Mouse (Mus musculus): ENCODE data around the gene Lgi4. TPM values are rescaled to one million over a fixed set of nuclear protein-coding genes. Genes with fewer than 3 reads are reported as not detected.

Lgi4 gene
- total and polyA plus RNA-seq, 2 experiments from 2014 or later: 0.98 to 1.6 TPM

DNA sequence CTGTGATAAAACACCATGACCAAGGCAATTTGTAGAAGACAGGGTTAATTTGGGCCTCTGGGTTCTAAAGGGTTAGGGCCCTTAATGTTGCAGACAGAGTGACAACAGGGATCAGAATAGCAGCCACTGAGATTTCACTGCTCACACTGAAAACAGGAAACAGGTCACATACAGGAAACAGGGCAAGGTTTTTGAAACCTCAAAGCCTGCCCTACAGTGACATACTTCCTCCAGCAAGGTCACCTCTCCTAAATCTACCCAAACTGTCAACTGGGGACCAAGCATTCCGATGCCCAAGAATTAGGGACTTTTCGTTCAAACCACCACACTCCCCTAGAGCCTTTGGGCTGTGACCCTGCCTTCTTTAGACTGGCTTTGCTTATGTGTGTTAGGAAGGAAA is 30.6 kb downstream of the Lgi4 start:
- no peaks in the 10 kb centered on the region for H3K27me3 ChIP-seq (ENCODE audit: insufficient read depth, low read length)
- no peak for DNase-seq

DNA sequence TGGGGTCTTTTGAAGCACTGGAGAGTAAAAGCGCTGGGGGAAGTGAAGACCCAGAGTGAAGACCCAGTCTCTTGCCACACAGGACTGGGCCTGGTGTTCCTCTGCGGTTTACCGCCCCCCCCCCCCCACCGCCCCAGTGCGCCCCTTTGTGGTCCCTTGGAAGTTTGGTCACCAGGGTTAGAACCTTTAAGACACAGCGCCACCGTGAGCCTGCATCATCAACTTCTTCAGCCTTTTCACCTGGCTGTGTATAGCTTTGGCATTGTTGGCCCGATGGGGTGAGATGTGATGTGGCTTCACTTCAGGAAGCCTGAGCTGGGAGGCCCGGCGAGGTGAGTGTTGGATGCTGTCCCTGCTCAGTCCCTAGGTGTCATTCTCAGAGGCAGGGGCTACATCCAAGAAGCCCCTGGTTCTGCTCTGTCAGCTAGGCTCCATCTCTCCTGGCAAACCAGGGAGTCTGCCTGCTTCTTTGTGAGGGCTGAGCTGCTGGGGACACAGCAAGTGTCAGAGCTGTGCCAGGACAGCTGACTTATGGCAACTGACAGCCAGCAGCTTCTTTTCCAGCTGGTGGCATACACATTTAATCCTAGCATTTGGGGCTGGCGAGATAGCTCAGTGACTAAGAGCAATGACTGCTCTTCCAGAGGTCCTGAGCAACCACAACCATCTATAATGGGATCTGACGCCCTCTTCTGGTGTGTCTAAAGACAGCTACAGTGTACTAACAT is 35.8 kb downstream of the Lgi4 start:
- H3K27ac ChIP-seq (ENCODE audit: low read depth, low read length): no peak overlapping the region
- ATAC-seq (no peak), DNase-seq (no peak)
- H3K27me3 ChIP-seq (ENCODE audit: insufficient read depth, low read length): no peaks in the 10 kb centered on the region
- TF ChIP-seq CTCF (IDR thresholded peaks at IDR 0.05; ENCODE audit: low read depth): peak; percentile 22; the same call in 1 of the 2 replicates
- no peak overlapping the region for H3K4me3 ChIP-seq (ENCODE audit: low read depth, low read length)
- H3K4me1 ChIP-seq (ENCODE audit: insufficient read depth): no peaks in the 10 kb centered on the region
- H3K36me3 ChIP-seq (ENCODE audit: insufficient read depth): no peaks in the 10 kb centered on the region
- WGBS: 21% methylated on average over 12 of the region's 12 CpGs
- no peak overlapping the region for H3K9ac ChIP-seq
- no peak overlapping the region for H3K4me2 ChIP-seq (ENCODE audit: low read depth)
- H3K9me3 ChIP-seq (ENCODE audit: low read length): no peaks in the 10 kb centered on the region

More for the DNA sequence above, 30.6 kb downstream of the Lgi4 start:
- no peak overlapping the region for H3K9ac ChIP-seq
- H3K4me2 ChIP-seq (ENCODE audit: low read depth): no peak overlapping the region
- H3K4me1 ChIP-seq (ENCODE audit: insufficient read depth): no peaks in the 10 kb centered on the region
- H3K36me3 ChIP-seq (ENCODE audit: insufficient read depth): no peaks in the 10 kb centered on the region
- no peak for ATAC-seq
- 89% methylated on average over 2 of the region's 2 CpGs for WGBS
- no peak overlapping the region for H3K4me3 ChIP-seq (ENCODE audit: low read depth, low read length)
- no peak overlapping the region for H3K27ac ChIP-seq (ENCODE audit: low read depth, low read length)
- TF ChIP-seq CTCF (IDR thresholded peaks at IDR 0.05; ENCODE audit: low read depth): no peak
- no peaks in the 10 kb centered on the region for H3K9me3 ChIP-seq (ENCODE audit: low read length)

DNA sequence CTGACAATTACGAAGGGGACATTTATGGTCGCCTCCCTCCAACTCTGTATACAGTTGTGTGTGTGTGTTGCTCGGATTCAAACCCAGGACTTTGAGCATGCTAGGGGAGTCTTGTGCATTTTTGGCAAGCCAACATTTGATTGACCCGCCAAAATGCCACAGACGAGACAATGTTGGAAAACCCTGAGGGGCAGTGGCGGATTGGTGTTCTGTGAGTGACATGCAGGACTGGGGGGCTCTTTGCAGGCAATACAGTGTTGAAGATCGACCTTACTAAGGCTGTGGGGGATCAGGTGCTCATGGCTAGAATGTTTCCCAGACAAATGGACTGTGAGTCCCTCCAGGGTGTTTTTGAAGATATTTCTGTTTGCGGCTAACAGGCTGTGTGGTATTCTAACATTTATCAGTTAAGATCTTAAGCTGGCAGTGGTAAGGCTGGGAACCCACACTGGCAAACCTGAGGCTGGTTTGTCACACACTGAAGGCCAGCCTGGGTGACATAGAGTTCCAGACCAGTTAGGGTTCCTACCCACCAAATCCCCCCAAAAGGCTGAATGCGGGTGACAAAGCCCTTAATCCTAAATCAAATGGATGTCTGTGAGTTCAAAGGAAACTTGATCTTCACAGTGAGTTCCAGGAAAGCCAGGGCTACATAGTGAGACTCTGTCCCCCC is 37.9 kb downstream of the Lgi4 start:
- no peak overlapping the region for H3K9ac ChIP-seq
- ATAC-seq: no peak

DNA sequence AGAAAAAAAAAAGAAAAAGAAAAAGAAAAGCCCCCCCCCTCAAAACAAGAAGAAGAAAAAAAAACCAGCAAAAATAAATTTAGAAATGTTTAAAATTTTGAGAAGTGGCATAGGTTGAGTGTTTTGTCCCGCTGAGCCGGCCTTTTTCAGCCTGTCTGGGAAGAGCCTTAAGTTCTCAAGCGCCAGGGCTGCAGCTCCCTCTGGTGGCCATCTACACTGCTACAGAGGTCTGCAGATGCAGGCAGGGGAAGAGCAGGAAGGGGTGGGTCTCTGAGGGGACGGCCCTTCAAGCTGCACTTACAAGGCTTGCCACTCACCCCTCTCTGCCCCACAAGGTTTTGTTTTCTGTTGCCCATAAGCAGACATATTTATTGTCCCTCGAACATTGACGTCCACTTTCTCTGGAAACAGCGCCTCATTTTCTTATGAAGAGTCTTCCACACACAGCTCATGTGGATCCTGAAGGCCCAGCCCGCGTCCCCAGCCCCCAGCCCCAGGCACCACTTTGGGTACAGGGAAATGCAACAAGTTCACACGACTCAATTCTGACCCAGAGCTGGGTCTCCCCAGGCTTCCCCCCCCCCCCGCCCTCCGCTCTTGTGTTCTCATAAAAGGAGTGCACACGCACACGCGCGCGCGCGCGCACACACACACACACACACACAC is 38.6 kb downstream of the Lgi4 start:
- H3K9me3 ChIP-seq (ENCODE audit: low read length): no peaks in the 10 kb centered on the region
- peak; percentile 91 for DNase-seq
- peak; percentile 96 for ATAC-seq
- H3K27me3 ChIP-seq (ENCODE audit: insufficient read depth, low read length): no peaks in the 10 kb centered on the region
- H3K27ac ChIP-seq (ENCODE audit: low read depth, low read length): no peak overlapping the region
- WGBS: 43% methylated on average over 20 of the region's 20 CpGs
- H3K4me1 ChIP-seq (ENCODE audit: insufficient read depth): no peaks in the 10 kb centered on the region
- peak overlapping the region; percentile 37 for H3K4me2 ChIP-seq (ENCODE audit: low read depth)
- TF ChIP-seq CTCF (IDR thresholded peaks at IDR 0.05; ENCODE audit: low read depth): peak; percentile 95
- no peak overlapping the region for H3K9ac ChIP-seq
- no peaks in the 10 kb centered on the region for H3K36me3 ChIP-seq (ENCODE audit: insufficient read depth)
- H3K4me3 ChIP-seq (ENCODE audit: low read depth, low read length): peak overlapping the region; percentile 19

More for the DNA sequence above, 37.9 kb downstream of the Lgi4 start:
- H3K4me3 ChIP-seq (ENCODE audit: low read depth, low read length): no peak overlapping the region
- no peak overlapping the region for H3K4me2 ChIP-seq (ENCODE audit: low read depth)
- H3K36me3 ChIP-seq (ENCODE audit: insufficient read depth): no peaks in the 10 kb centered on the region
- DNase-seq: no peak
- no peak overlapping the region for H3K27ac ChIP-seq (ENCODE audit: low read depth, low read length)
- no peaks in the 10 kb centered on the region for H3K4me1 ChIP-seq (ENCODE audit: insufficient read depth)
- no peaks in the 10 kb centered on the region for H3K9me3 ChIP-seq (ENCODE audit: low read length)
- WGBS: 75% methylated on average over 9 of the region's 9 CpGs
- TF ChIP-seq CTCF (IDR thresholded peaks at IDR 0.05; ENCODE audit: low read depth): no peak
- no peaks in the 10 kb centered on the region for H3K27me3 ChIP-seq (ENCODE audit: insufficient read depth, low read length)

DNA sequence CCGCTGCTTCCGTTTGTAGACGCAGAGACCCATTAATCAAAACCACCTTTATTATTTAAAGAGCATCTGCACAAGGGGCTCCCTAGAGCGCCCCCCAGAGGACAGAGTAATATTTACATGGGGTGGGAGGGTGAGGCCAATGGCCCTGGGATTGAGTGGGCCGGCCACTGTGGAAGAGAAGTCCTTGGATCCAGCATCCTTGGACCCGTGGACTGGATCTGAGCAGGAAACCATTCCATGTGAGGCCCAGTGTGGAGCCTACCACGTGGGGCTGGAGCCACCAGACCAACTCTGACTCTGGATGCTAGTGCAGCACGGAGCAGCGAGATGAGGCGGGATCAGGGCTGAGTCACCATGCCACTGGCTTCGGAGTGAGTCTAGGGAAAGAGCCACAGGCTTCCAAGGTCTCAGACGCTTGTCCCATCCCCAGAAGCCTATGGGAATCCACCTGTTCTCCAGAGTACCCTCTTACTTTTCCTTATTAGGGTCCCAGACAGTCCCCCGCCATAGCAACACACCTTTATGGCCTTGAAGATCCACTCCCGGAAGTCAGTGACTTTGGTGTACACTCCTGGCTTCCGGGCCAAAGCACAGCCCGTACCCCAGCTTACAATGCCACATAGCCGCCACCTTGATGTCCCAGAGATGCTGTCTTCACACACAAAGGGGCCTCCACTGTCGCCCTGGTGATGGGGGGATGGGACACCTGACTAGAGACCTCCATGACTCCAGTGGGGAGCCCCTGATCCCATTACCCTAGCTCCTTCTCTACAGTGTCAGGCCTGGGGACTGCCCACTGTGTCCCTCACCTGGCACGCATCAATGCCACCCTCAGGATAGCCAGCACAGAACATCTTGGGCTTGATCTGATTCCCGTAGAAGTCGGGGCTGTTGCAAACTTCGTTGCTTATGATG is 39.8 kb downstream of the Lgi4 start:
- ATAC-seq (no peak), DNase-seq (no peak)
- H3K9ac ChIP-seq: no peak overlapping the region
- no peak overlapping the region for H3K27ac ChIP-seq (ENCODE audit: low read depth, low read length)
- H3K4me2 ChIP-seq (ENCODE audit: low read depth): no peak overlapping the region
- H3K27me3 ChIP-seq (ENCODE audit: insufficient read depth, low read length): no peaks in the 10 kb centered on the region
- no peaks in the 10 kb centered on the region for H3K4me1 ChIP-seq (ENCODE audit: insufficient read depth)
- H3K4me3 ChIP-seq (ENCODE audit: low read depth, low read length): no peak overlapping the region
- no peaks in the 10 kb centered on the region for H3K36me3 ChIP-seq (ENCODE audit: insufficient read depth)
- TF ChIP-seq CTCF (IDR thresholded peaks at IDR 0.05; ENCODE audit: low read depth): no peak
- H3K9me3 ChIP-seq (ENCODE audit: low read length): no peaks in the 10 kb centered on the region
- 81% methylated on average over 22 of the region's 22 CpGs for WGBS

DNA sequence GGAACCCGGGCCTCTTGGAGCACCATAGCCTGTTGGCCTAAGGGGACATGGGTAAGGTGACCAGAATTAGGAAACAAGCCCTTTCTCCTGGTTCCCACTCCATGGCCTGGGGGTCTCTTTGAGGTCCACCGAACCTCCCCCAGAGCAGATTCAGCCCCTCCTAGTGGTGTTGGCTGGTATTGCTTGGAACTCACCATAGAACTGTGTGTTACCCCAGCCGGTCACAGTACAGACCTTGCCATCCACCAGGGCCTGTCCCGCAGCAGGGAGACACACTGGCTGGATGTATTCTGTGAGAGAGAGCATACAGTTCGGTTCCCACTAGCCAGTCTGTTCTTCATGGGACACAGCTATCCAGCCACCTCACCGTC is 40.5 kb downstream of the Lgi4 start:
- no peaks in the 10 kb centered on the region for H3K9me3 ChIP-seq (ENCODE audit: low read length)
- TF ChIP-seq CTCF (IDR thresholded peaks at IDR 0.05; ENCODE audit: low read depth): 0 out of 2 replicates have a peak, but pooled peaks have one; percentile 14
- no peaks in the 10 kb centered on the region for H3K36me3 ChIP-seq (ENCODE audit: insufficient read depth)
- no peaks in the 10 kb centered on the region for H3K27me3 ChIP-seq (ENCODE audit: insufficient read depth, low read length)
- no peak overlapping the region for H3K27ac ChIP-seq (ENCODE audit: low read depth, low read length)
- ATAC-seq: no peak
- H3K4me1 ChIP-seq (ENCODE audit: insufficient read depth): no peaks in the 10 kb centered on the region
- no peak for DNase-seq
- no peak overlapping the region for H3K4me3 ChIP-seq (ENCODE audit: low read depth, low read length)
- H3K4me2 ChIP-seq (ENCODE audit: low read depth): no peak overlapping the region
- WGBS: 88% methylated on average over 6 of the region's 6 CpGs
- no peak overlapping the region for H3K9ac ChIP-seq

Measured in forebrain, postnatal 0 days (tissue).